Mouse (Mus musculus) bone marrow macrophage, adult 2 months (primary cell): Measurements from ENCODE around the gene Gm8677. TPM values are rescaled to one million over a fixed set of nuclear protein-coding genes. Genes with fewer than 3 reads are reported as not detected.
"Not testable (repeated sequence)": the region's sequence is repeated elsewhere in the genome, so short reads cannot be mapped to it uniquely, and the experiment has no call there.

Experiments
- H3K27ac ChIP-seq: 2 replicates; pipeline ENCODE4 v1.5.1; 2012; ENCODE audit warnings: low read depth, low read length; ENCODE audit not compliant: insufficient read depth
- H3K4me1 ChIP-seq: 2 replicates; pipeline ENCODE4 v1.6.1; 2012; ENCODE audit warnings: low read length; ENCODE audit not compliant: control insufficient read depth, insufficient read depth
- H3K4me3 ChIP-seq: 2 replicates; pipeline ENCODE4 v1.5.1; 2012; ENCODE audit warnings: mild to moderate bottlenecking, low read length, moderate library complexity; ENCODE audit not compliant: insufficient read depth
- polyA plus RNA-seq: library from polyadenylated mRNA; stranded (reverse); fragments of >200 nt; gene quantifications from 2 replicates; pipeline ENCODE4 v1.2.4, GENCODE M21; 2012; ENCODE audit not compliant: missing spikeins, insufficient read depth, insufficient read length

The Gm8677 gene
- polyA plus RNA-seq: not detected in 2 replicates

GRCm38 (mm10) chr7:22534787-22535186, at the start of gene Gm8677:
Gene Gm8677, minus strand, starts transcription at chr7:22534887.
- not testable (repeated sequence) for H3K4me1 ChIP-seq, H3K4me3 ChIP-seq, H3K27ac ChIP-seq

GRCm38 (mm10) chr7:22565243-22565642, 30.6 kb upstream of the Gm8677 start, which contains the start of gene Gm4201:
Gene Gm4201, minus strand, starts transcription at chr7:22565343.
- H3K4me3 ChIP-seq, H3K27ac ChIP-seq, H3K4me1 ChIP-seq: not testable (repeated sequence)

DNA sequence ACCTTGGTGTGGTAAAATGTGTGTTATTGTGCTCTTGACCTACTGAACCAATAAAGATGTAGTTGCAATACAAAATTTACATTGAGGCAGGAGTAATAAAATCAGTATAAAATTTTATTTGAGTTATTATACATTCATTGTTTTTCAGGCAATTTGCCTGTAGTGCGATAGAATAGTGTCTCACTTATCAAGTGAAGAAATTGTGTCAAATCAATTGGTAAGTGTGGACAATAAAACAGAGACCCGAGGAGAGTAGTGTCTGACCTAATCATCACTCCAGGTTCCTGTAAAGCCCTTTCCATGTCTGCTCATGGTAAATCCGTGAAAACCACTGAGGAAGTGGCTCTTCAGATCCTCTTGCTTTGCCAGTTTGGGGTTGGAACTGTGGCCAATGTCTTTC, 12.0 kb downstream of the Gm8677 start, which contains the start of gene Vmn1r152:
Gene Vmn1r152, plus strand, starts transcription at position 301 of the 400 bp plus-strand sequence.
- not testable (repeated sequence) for H3K4me3 ChIP-seq, H3K4me1 ChIP-seq, H3K27ac ChIP-seq

GRCm38 (mm10) chr7:22499578-22499977, 35.1 kb downstream of the Gm8677 start, which contains the start of gene Vmn1r151:
Gene Vmn1r151, minus strand, starts transcription at chr7:22499678.
- H3K4me1 ChIP-seq, H3K27ac ChIP-seq, H3K4me3 ChIP-seq: not testable (repeated sequence)

Other genes with a start within 250 kb of the Gm8677 start
- not detected in 2 replicates for gene Gm4187, start 205.2 kb downstream of the Gm8677 start, polyA plus RNA-seq
- not detected in 2 replicates for gene Gm8660, start 163.8 kb downstream of the Gm8677 start, polyA plus RNA-seq
- not detected in 2 replicates for gene Vmn1r148, start 121.3 kb downstream of the Gm8677 start, polyA plus RNA-seq
- not detected in 2 replicates for gene Vmn1r149, start 96.7 kb downstream of the Gm8677 start, polyA plus RNA-seq
- gene Gm10665, start 70.8 kb downstream of the Gm8677 start, polyA plus RNA-seq: not detected in 2 replicates
- not detected in 2 replicates for gene Vmn1r151, start 35.2 kb downstream of the Gm8677 start, polyA plus RNA-seq
- not detected in 2 replicates for gene Vmn1r152, start 11.9 kb downstream of the Gm8677 start, polyA plus RNA-seq
- gene Gm4201, start 30.5 kb upstream of the Gm8677 start, polyA plus RNA-seq: not detected in 2 replicates
- not detected in 2 replicates for gene Gm4565, start 53.2 kb upstream of the Gm8677 start, polyA plus RNA-seq
- not detected in 2 replicates for gene Vmn1r155, start 123.1 kb upstream of the Gm8677 start, polyA plus RNA-seq
- gene Gm8693, start 157.4 kb upstream of the Gm8677 start, polyA plus RNA-seq: not detected in 2 replicates
- gene Gm4567, start 184.8 kb upstream of the Gm8677 start, polyA plus RNA-seq: not detected in 2 replicates
- gene Vmn1r157, start 226.8 kb upstream of the Gm8677 start, polyA plus RNA-seq: not detected in 2 replicates